Mouse (Mus musculus): Measurements from ENCODE around the gene Pitpnc1.

DNA sequence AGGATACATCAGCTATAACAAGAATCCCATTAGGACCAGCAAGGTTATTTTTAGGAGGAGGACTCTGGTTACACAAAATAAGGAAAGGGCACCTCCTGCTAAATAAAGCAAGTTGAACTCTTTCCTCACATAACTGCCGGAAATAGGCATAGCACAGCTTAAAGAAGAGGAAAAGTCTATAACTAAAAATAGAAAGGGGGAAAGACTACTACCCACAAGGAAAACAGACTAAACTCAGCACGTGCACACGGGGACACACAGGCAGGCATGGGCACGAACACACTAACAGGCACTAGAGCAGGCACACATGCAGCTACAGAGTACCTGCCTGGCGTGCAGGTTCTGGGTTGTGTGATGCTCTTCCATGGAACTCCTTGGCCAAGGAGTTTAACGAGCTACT is 23.8 kb downstream of the Pitpnc1 start:
- TF ChIP-seq POLR2A (IDR thresholded peaks at IDR 0.05; ENCODE audit: borderline replicate concordance, insufficient read depth, low read length) (no peak), CTCF (IDR thresholded peaks at IDR 0.05; ENCODE audit: borderline replicate concordance, insufficient read depth, low read depth, low read length) (no peak)
